Mouse (Mus musculus) stomach, postnatal 0 days (tissue): ENCODE results near the gene Bmpr1a. TPM values are rescaled to one million over a fixed set of nuclear protein-coding genes. Genes with fewer than 3 reads are reported as not detected.
A peak's percentile ranks its signal among the peaks of the same experiment; 100 is the strongest.

Experiments
- ATAC-seq: fragments of 200-750 bp; cut with Nextera tagmentation; 2 replicates; pipeline ENCODE4 v1.8.0; 2017; ENCODE audit not compliant: low FRiP score, low TSS enrichment
- DNase-seq: peaks from one replicate; pipeline ENCODE4 v3.0.0-alpha.2; 2016; ENCODE audit warnings: low spot score
- H3K27ac ChIP-seq: fragments of 300-500 bp; sonication (generic); replicated peaks from 2 replicates; pipeline ENCODE4 v1.5.1; 2014; ENCODE audit warnings: mild to moderate bottlenecking, control low read depth
- H3K27me3 ChIP-seq: fragments of 300-500 bp; sonication (generic); 2 replicates; pipeline ENCODE4 v1.6.1; 2014; ENCODE audit warnings: low read length; ENCODE audit not compliant: control insufficient read depth, insufficient read depth
- H3K36me3 ChIP-seq: fragments of 300-500 bp; sonication (generic); 2 replicates; pipeline ENCODE4 v1.6.1; 2014; ENCODE audit warnings: low read length, mixed read lengths; ENCODE audit not compliant: control insufficient read depth, insufficient read depth
- H3K4me1 ChIP-seq: fragments of 300-500 bp; sonication (generic); replicated peaks from 2 replicates; pipeline ENCODE4 v1.6.1; 2014; ENCODE audit warnings: antibody characterized with exemption; ENCODE audit not compliant: control insufficient read depth, insufficient read depth
- H3K4me2 ChIP-seq: fragments of 300-500 bp; sonication (generic); replicated peaks from 2 replicates; pipeline ENCODE4 v1.6.1; 2014; ENCODE audit warnings: low read depth, mild to moderate bottlenecking, control low read depth, moderate library complexity
- H3K4me3 ChIP-seq: fragments of 300-500 bp; sonication (generic); 2 replicates; pipeline ENCODE4 v1.5.1; 2014; ENCODE audit warnings: low read depth, low read length, control low read depth
- H3K9ac ChIP-seq: fragments of 300-500 bp; sonication (generic); 2 replicates; pipeline ENCODE4 v1.6.1; 2014; ENCODE audit warnings: mild to moderate bottlenecking, low read length, control low read depth, mixed read lengths
- H3K9me3 ChIP-seq: fragments of 300-500 bp; sonication (generic); 2 replicates; pipeline ENCODE4 v1.6.1; 2016; ENCODE audit warnings: low read length; ENCODE audit not compliant: control insufficient read depth
- CTCF ChIP-seq: IDR thresholded peaks from 2 replicates; pipeline ENCODE4 v1.5.1; 2016; ENCODE audit warnings: antibody characterized with exemption, low read depth, mild to moderate bottlenecking, moderate library complexity
- EP300 ChIP-seq: optimal IDR thresholded peaks from 2 replicates; pipeline ENCODE3; 2016; ENCODE audit warnings: antibody characterized with exemption
- WGBS: fragments of 180-500 bp; shearing (Covaris S2); extraction: QIAGEN DNeasy Blood & Tissue Kit; methylation state at CpG from one replicate; pipeline ENCODE4 v1.1.7; 2014; 5-methylcytosine and 5-hydroxymethylcytosine counted together
- polyA plus RNA-seq: library from polyadenylated mRNA; unstranded; fragments of >200 nt; fragmentation: Nextera tagmentation; extraction: Ambion mirVana; gene quantifications from 2 replicates; pipeline ENCODE4 v1.2.1, GENCODE M21; 2015

Bmpr1a gene
- polyA plus RNA-seq, 1 experiment from 2014 or later, result 27.0 TPM

DNA sequence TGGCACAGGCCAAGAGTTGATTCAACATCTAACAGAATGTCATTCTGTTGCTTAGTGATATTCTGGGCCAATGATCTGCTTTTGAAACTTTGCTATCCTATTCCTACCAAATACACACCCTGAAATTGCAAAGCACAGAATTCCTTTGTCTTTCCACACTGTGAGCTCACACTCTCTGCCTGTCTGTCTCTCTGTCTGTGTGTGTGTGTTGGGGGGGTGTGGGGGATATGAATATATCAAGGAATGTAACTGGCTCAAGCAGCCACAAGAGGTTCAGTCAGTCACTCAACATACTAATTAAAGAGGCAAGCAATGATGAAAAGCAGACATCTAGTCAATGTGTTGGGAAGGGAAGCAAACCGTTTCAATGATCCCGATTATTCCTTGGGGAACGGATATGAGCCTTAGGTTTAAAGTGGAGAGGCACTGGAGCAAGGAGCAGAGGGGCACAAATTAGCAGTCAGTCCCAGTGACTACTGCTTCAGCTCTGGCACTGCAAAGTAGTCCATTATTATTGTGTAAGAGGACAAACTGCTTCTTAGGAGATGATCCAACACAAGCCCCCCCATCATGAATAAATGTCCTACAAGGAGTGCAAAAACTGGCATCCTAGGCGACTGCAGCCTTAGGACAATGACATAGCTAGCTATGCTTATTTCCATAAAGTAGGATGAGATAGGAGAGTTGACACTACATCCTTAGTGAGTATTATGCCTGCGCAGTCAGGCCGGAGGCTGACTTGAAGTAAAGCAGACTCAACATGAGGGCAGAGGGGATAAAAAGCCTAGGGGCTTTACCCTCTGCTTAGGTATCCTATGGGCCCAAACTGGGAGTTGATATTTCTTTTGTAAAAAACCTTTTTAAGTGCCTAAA is 19.4 kb downstream of the Bmpr1a start:
- WGBS, result 67% methylated on average over 6 of the region's 6 CpGs
- H3K4me3 ChIP-seq, result no peak overlapping the region
- no peak for DNase-seq

DNA sequence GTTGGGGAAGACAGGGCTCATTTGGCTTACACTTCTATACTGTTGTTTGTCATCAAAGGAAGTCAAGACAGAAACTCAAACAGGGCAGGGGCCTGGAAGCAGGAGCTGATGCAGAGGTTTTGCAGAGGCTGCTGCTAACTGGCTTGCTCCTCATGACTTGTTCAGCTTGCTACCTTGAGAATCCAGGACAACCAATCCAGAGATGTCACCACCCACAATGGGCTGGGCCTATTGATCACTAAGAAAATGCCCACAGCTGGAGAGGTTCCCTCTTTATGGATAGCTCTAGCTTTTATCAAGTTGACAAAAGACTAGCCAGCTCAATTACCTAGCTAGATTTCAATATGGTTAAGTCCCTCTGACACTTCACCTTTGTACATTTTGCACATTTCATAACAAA is 31.6 kb downstream of the Bmpr1a start:
- Histone ChIP-seq H3K36me3 (no peaks in the 10 kb centered on the region), H3K4me2 (no peak overlapping the region), H3K9ac (no peak overlapping the region), H3K4me3 (no peak overlapping the region), H3K27me3 (no peaks in the 10 kb centered on the region), H3K9me3 (no peaks in the 10 kb centered on the region), H3K27ac (no peak overlapping the region), H3K4me1 (no peaks in the 10 kb centered on the region)
- TF ChIP-seq EP300, result no peak
- TF ChIP-seq CTCF, result no peak
- ATAC-seq (peak; percentile 49; the same call in 1 of the 2 replicates), DNase-seq (peak; percentile 30)

More for the DNA sequence above, 19.4 kb downstream of the Bmpr1a start:
- Histone ChIP-seq H3K9me3 (no peaks in the 10 kb centered on the region), H3K4me1 (0 out of 2 replicates have a peak, but pooled peaks cover 3% of the 10 kb centered on the region), H3K36me3 (no peaks in the 10 kb centered on the region), H3K27ac (no peak overlapping the region), H3K27me3 (no peaks in the 10 kb centered on the region), H3K9ac (no peak overlapping the region), H3K4me2 (no peak overlapping the region)
- no peak for ATAC-seq
- TF ChIP-seq EP300 (no peak), CTCF (no peak)

DNA sequence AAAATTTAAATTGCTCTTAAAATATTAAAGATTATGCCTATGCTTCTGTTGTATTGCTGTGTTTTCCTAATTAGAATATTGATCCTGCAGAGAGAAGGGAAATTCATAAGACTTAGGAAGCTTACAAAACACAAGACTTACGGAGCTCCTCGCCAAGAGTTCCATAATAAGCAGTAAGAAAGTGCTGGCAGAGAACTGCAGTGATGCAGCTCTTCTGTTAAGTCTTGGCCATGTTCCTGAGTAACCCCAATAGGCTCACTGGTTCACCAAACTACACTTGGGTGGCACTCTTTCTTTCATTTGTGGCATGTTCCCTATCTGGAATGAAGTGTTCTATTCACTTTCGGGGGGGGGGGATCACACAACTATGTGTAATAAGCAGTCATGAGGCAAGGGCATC is 36.9 kb downstream of the Bmpr1a start:
- Histone ChIP-seq H3K36me3 (no peaks in the 10 kb centered on the region), H3K9ac (no peak overlapping the region), H3K4me2 (no peak overlapping the region), H3K27me3 (no peaks in the 10 kb centered on the region), H3K27ac (no peak overlapping the region), H3K4me1 (no peaks in the 10 kb centered on the region), H3K4me3 (no peak overlapping the region), H3K9me3 (no peaks in the 10 kb centered on the region)
- ATAC-seq (no peak), DNase-seq (no peak)
- 38% methylated on average over 3 of the region's 3 CpGs for WGBS
- TF ChIP-seq EP300 (no peak), CTCF (no peak)

DNA sequence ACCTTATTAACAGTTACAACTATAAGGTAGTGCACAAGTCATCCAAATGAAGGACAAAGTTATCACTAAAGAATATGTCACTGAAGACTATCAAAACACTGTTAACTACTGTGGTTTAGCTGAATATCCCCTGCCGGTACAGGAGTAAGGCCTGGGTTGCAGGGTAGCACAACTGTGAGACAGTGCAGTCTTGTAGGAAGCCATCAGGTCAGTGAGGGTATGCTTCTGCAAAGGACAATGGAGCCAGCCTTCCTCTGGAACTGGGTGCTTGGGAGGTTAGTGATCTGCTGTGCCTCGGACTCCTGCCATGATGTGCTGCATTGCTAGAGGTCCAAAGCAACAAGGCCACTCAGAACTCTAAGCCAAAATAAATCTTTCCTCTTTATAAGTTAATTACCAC is 43.8 kb downstream of the Bmpr1a start:
- Histone ChIP-seq H3K9me3 (no peaks in the 10 kb centered on the region), H3K4me2 (no peak overlapping the region), H3K9ac (no peak overlapping the region), H3K27ac (no peak overlapping the region), H3K27me3 (no peaks in the 10 kb centered on the region), H3K4me1 (no peaks in the 10 kb centered on the region), H3K36me3 (no peaks in the 10 kb centered on the region), H3K4me3 (no peak overlapping the region)
- no peak for DNase-seq
- no peak for ATAC-seq
- TF ChIP-seq EP300, result no peak
- WGBS, result 71% methylated on average over 2 of the region's 2 CpGs

DNA sequence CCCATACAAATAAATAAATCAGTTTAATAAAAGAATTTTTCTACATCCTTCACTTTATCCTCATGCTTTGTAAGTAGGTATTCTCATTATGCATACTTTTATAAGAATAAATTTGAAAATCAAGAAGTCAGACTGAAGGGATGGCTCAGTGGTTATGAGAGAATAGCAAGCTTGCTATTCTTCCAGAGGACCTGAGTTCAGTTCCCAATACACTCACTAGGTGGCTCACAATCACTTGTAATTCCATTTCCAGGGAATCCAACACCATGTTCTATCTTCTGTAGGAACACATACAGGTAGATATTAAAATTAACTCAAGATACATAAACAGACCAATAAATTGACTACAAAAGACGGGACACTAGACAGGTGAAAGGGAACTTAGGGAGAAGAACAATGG is 44.3 kb downstream of the Bmpr1a start:
- 63% methylated on average over 1 of the region's 1 CpGs for WGBS
- Histone ChIP-seq H3K36me3 (no peaks in the 10 kb centered on the region), H3K27ac (no peak overlapping the region), H3K9me3 (no peaks in the 10 kb centered on the region), H3K27me3 (no peaks in the 10 kb centered on the region), H3K9ac (no peak overlapping the region), H3K4me3 (no peak overlapping the region), H3K4me2 (no peak overlapping the region), H3K4me1 (no peaks in the 10 kb centered on the region)
- TF ChIP-seq EP300 (no peak), CTCF (peak; percentile 81)
- DNase-seq (peak; percentile 44), ATAC-seq (0 out of 2 replicates have a peak, but pooled peaks have one; percentile 49)

DNA sequence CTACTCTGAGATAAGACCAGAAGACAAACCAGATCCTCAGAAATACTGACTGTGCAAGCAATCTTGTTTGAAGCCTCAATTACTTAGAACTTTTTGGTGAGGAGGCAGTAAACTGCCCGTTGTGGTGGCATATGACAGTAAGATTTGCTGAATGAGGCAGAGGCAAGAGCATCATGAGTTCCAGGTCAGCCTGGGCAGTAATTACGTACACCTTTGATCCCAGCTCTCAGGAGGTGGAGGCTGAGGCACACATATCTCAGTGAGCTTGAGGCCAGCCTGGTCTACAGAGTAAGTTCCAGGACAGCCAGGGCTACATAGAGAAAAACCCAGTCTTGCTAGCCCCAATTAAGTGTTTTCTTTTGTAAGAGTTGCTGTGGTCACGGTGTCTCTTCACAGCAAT is 48.9 kb downstream of the Bmpr1a start:
- Histone ChIP-seq H3K27me3 (no peaks in the 10 kb centered on the region), H3K4me2 (no peak overlapping the region), H3K4me3 (no peak overlapping the region), H3K27ac (peak overlapping the region; percentile 5), H3K36me3 (no peaks in the 10 kb centered on the region), H3K4me1 (no peaks in the 10 kb centered on the region), H3K9me3 (no peaks in the 10 kb centered on the region), H3K9ac (no peak overlapping the region)
- no peak for ATAC-seq
- TF ChIP-seq EP300 (no peak), CTCF (no peak)
- 69% methylated on average over 3 of the region's 3 CpGs for WGBS
- DNase-seq, result no peak
